Mouse (Mus musculus): ENCODE results near the gene Abl1.
A peak's percentile ranks its signal among the peaks of the same experiment; 100 is the strongest.

Abl1 gene

GRCm38 (mm10) chr2:31770781-31771441, 82.7 kb downstream of the Abl1 start:
- Histone ChIP-seq H3K27me3 (ENCODE audit: control insufficient read depth, insufficient read depth, low read length, poor library complexity, severe bottlenecking) (no peaks in the 10 kb centered on the region; the same call in 1 of the 2 replicates), H3K36me3 (ENCODE audit: control insufficient read depth, insufficient read depth, low read length, poor library complexity, severe bottlenecking) (no peaks in the 10 kb centered on the region)
- DNase-seq (ENCODE audit: low read depth, low spot score) = peak; percentile 59

- no peaks in the 10 kb centered on the region for H3K27me3 ChIP-seq (ENCODE audit: control insufficient read depth, insufficient read depth, low read length, poor library complexity, severe bottlenecking)
- H3K36me3 ChIP-seq (ENCODE audit: control insufficient read depth, insufficient read depth, low read length, poor library complexity, severe bottlenecking) = peaks cover 6% of the 10 kb centered on the region
- no peak for DNase-seq (ENCODE audit: low read depth, low spot score)
These were observed 88.3 kb downstream of the Abl1 start for GRCm38 (mm10) chr2:31776479-31776878.

DNA sequence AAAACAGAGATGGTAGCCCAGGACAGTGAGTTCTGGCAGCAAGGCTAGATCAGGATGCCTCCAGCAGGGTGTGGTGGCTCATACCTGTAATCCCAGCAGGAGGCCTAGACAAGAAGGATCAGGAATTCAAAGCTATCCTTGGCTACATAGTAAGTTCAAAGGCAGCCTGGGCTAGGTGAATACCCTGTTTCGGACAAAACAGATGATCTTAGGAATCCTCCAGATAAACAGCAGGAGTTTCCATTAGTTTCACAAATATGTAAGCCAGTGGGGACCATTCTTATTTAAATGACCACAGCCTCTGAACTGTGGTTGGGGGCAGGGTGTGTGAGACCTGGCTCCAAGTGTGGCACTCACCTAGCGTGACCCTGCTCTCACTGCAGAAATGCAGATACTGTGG, 91.1 kb downstream of the Abl1 start:
- Histone ChIP-seq H3K36me3 (ENCODE audit: control insufficient read depth, insufficient read depth, low read length, poor library complexity, severe bottlenecking) (peaks cover 6% of the 10 kb centered on the region), H3K27me3 (ENCODE audit: control insufficient read depth, insufficient read depth, low read length, poor library complexity, severe bottlenecking) (no peaks in the 10 kb centered on the region)
- no peak for DNase-seq (ENCODE audit: low read depth, low spot score)

GRCm38 (mm10) chr2:31782958-31783602, 94.9 kb downstream of the Abl1 start:
- Histone ChIP-seq H3K27me3 (ENCODE audit: control insufficient read depth, insufficient read depth, low read length, poor library complexity, severe bottlenecking) (no peaks in the 10 kb centered on the region), H3K36me3 (ENCODE audit: control insufficient read depth, insufficient read depth, low read length, poor library complexity, severe bottlenecking) (peaks cover 6% of the 10 kb centered on the region)
- DNase-seq (ENCODE audit: low read depth, low spot score) = no peak

DNA sequence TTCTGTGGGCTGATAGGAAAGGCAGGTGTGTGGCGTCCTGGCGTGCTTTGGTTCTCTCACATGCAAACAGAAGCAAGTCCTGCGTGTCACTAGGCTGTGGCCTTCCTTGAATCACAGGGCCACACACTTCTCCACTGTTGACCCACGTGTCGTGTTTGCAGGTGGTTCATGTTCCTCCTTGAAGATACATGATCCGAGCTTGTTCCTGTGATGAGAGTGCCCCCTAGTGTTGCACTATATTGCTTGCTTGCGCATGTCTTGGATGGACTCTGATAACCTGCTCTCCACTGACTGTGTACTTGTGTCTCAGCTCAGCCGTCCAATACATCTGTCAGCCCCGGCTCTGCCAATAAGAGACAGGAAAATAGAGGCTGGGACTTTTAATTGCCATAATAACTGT, 96.9 kb downstream of the Abl1 start:
- no peaks in the 10 kb centered on the region for H3K27me3 ChIP-seq (ENCODE audit: control insufficient read depth, insufficient read depth, low read length, poor library complexity, severe bottlenecking)

GRCm38 (mm10) chr2:31787029-31787428, 98.9 kb downstream of the Abl1 start:
- peak; percentile 83 for DNase-seq (ENCODE audit: low read depth, low spot score)
- peaks cover 6% of the 10 kb centered on the region for H3K36me3 ChIP-seq (ENCODE audit: control insufficient read depth, insufficient read depth, low read length, poor library complexity, severe bottlenecking)
- no peaks in the 10 kb centered on the region for H3K27me3 ChIP-seq (ENCODE audit: control insufficient read depth, insufficient read depth, low read length, poor library complexity, severe bottlenecking)

More for the DNA sequence above, 96.9 kb downstream of the Abl1 start:
- peaks cover 3% of the 10 kb centered on the region for H3K36me3 ChIP-seq (ENCODE audit: control insufficient read depth, insufficient read depth, low read length, poor library complexity, severe bottlenecking)
- peak; percentile 93 for DNase-seq (ENCODE audit: low read depth, low spot score)

- Histone ChIP-seq H3K27me3 (ENCODE audit: control insufficient read depth, insufficient read depth, low read length, poor library complexity, severe bottlenecking) (no peaks in the 10 kb centered on the region), H3K36me3 (ENCODE audit: control insufficient read depth, insufficient read depth, low read length, poor library complexity, severe bottlenecking) (peaks cover 6% of the 10 kb centered on the region)
- peak; percentile 23 for DNase-seq (ENCODE audit: low read depth, low spot score)
These were observed 100.1 kb downstream of the Abl1 start for GRCm38 (mm10) chr2:31788227-31788626.

GRCm38 (mm10) chr2:31789215-31789614, 101.0 kb downstream of the Abl1 start:
- no peak for DNase-seq (ENCODE audit: low read depth, low spot score)
- peaks cover 6% of the 10 kb centered on the region for H3K36me3 ChIP-seq (ENCODE audit: control insufficient read depth, insufficient read depth, low read length, poor library complexity, severe bottlenecking)
- no peaks in the 10 kb centered on the region for H3K27me3 ChIP-seq (ENCODE audit: control insufficient read depth, insufficient read depth, low read length, poor library complexity, severe bottlenecking)

- no peak for DNase-seq (ENCODE audit: low read depth, low spot score)
- peaks cover 6% of the 10 kb centered on the region for H3K36me3 ChIP-seq (ENCODE audit: control insufficient read depth, insufficient read depth, low read length, poor library complexity, severe bottlenecking)
- no peaks in the 10 kb centered on the region for H3K27me3 ChIP-seq (ENCODE audit: control insufficient read depth, insufficient read depth, low read length, poor library complexity, severe bottlenecking)
These were observed 102.6 kb downstream of the Abl1 start for GRCm38 (mm10) chr2:31790728-31791251.

GRCm38 (mm10) chr2:31791260-31791659, 103.1 kb downstream of the Abl1 start:
- no peak for DNase-seq (ENCODE audit: low read depth, low spot score)
- H3K27me3 ChIP-seq (ENCODE audit: control insufficient read depth, insufficient read depth, low read length, poor library complexity, severe bottlenecking) = no peaks in the 10 kb centered on the region

DNA sequence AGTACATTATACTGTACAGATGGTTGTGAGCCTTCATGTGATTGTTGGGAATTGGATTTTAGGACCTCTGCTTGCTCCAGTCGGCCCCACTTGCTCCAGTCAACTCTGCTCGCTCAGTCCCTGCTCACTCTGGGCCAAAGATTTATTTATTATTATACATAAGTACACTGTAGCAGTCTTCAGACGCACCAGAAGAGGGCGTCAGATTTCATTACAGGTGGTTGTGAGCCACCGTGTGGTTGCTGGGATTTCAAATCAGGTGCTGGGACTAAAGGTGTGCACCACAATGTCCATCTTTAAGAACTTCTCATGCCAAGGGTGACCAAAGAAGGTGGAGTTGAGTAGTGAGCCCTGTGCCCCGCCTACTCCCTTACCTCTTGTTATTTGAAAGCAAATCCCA, 104.4 kb downstream of the Abl1 start:
- H3K27me3 ChIP-seq (ENCODE audit: control insufficient read depth, insufficient read depth, low read length, poor library complexity, severe bottlenecking) = no peaks in the 10 kb centered on the region
- no peak for DNase-seq (ENCODE audit: low read depth, low spot score)
- peaks cover 8% of the 10 kb centered on the region for H3K36me3 ChIP-seq (ENCODE audit: control insufficient read depth, insufficient read depth, low read length, poor library complexity, severe bottlenecking)

More at GRCm38 (mm10) chr2:31791260-31791659, 103.1 kb downstream of the Abl1 start:
- H3K36me3 ChIP-seq (ENCODE audit: control insufficient read depth, insufficient read depth, low read length, poor library complexity, severe bottlenecking) = peaks cover 6% of the 10 kb centered on the region

- Histone ChIP-seq H3K36me3 (ENCODE audit: control insufficient read depth, insufficient read depth, low read length, poor library complexity, severe bottlenecking) (peaks cover 12% of the 10 kb centered on the region), H3K27me3 (ENCODE audit: control insufficient read depth, insufficient read depth, low read length, poor library complexity, severe bottlenecking) (no peaks in the 10 kb centered on the region)
- DNase-seq (ENCODE audit: low read depth, low spot score) = no peak
These were observed 108.8 kb downstream of the Abl1 start for GRCm38 (mm10) chr2:31796943-31797342.

- Histone ChIP-seq H3K36me3 (ENCODE audit: control insufficient read depth, insufficient read depth, low read length, poor library complexity, severe bottlenecking) (peaks cover 15% of the 10 kb centered on the region), H3K27me3 (ENCODE audit: control insufficient read depth, insufficient read depth, low read length, poor library complexity, severe bottlenecking) (no peaks in the 10 kb centered on the region)
- DNase-seq (ENCODE audit: low read depth, low spot score) = no peak
These were observed 113.2 kb downstream of the Abl1 start for GRCm38 (mm10) chr2:31801416-31801815.

DNA sequence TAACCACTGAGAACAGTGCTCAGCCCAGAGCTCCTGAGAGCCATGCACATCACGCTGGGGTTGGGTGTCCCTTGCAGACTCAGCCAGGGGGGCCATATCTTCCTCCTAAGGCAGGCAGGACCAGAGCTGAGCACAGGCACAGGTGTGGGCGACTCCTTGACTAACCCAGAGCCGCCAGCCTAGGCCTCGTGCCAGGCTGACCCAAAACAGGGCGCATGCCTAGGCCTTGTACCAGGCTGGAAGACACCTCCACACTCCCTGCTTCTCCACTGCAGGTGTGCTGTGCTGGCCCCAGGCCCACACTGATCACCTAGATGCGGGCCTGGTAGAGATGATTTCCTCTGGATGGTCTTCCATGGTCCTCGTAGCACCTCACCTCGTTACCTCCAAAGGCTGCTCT, 114.6 kb downstream of the Abl1 start:
- no peak for DNase-seq (ENCODE audit: low read depth, low spot score)
- Histone ChIP-seq H3K36me3 (ENCODE audit: control insufficient read depth, insufficient read depth, low read length, poor library complexity, severe bottlenecking) (peaks cover 13% of the 10 kb centered on the region), H3K27me3 (ENCODE audit: control insufficient read depth, insufficient read depth, low read length, poor library complexity, severe bottlenecking) (no peaks in the 10 kb centered on the region)

GRCm38 (mm10) chr2:31803480-31803879, 115.3 kb downstream of the Abl1 start:
- DNase-seq (ENCODE audit: low read depth, low spot score) = no peak
- no peaks in the 10 kb centered on the region for H3K27me3 ChIP-seq (ENCODE audit: control insufficient read depth, insufficient read depth, low read length, poor library complexity, severe bottlenecking)
- H3K36me3 ChIP-seq (ENCODE audit: control insufficient read depth, insufficient read depth, low read length, poor library complexity, severe bottlenecking) = peaks cover 10% of the 10 kb centered on the region

Data from splenic B cell, adult 2 months (primary cell).